Mouse (Mus musculus) lung, postnatal 0 days (tissue): ENCODE data around the gene Lcn2. TPM values are rescaled to one million over a fixed set of nuclear protein-coding genes. Genes with fewer than 3 reads are reported as not detected.

Experiments used
- ATAC-seq: fragments of 200-750 bp; cut with Nextera tagmentation; 2 replicates; pipeline ENCODE4 v1.8.0; 2017; ENCODE audit warnings: moderate library complexity
- DNase-seq: peaks from one replicate; pipeline ENCODE4 v3.0.0-alpha.2; 2016; ENCODE audit warnings: low spot score
- H3K27ac ChIP-seq: fragments of 300-500 bp; sonication (generic); 2 replicates; pipeline ENCODE4 v1.5.1; 2014; ENCODE audit warnings: antibody characterized with exemption, mild to moderate bottlenecking, low read length, mixed read lengths
- H3K27me3 ChIP-seq: fragments of 300-500 bp; sonication (generic); replicated peaks from 2 replicates; pipeline ENCODE4 v1.6.1; 2014; ENCODE audit warnings: low read length, mixed read lengths; ENCODE audit not compliant: insufficient read depth
- H3K36me3 ChIP-seq: fragments of 300-500 bp; sonication (generic); 2 replicates; pipeline ENCODE4 v1.6.1; 2014; ENCODE audit warnings: low read length, mixed read lengths; ENCODE audit not compliant: insufficient read depth
- H3K4me1 ChIP-seq: fragments of 300-500 bp; sonication (generic); 2 replicates; pipeline ENCODE4 v1.6.1; 2014; ENCODE audit warnings: antibody characterized with exemption, low read depth, low read length, mixed read lengths; ENCODE audit not compliant: insufficient read depth
- H3K4me2 ChIP-seq: fragments of 300-500 bp; sonication (generic); replicated peaks from 2 replicates; pipeline ENCODE4 v1.6.1; 2014; ENCODE audit warnings: low read depth, mild to moderate bottlenecking, low read length, moderate library complexity, mixed read lengths
- H3K4me3 ChIP-seq: fragments of 300-500 bp; sonication (generic); 2 replicates; pipeline ENCODE4 v1.5.1; 2014; ENCODE audit warnings: low read depth, low read length
- H3K9ac ChIP-seq: fragments of 300-500 bp; sonication (generic); replicated peaks from 2 replicates; pipeline ENCODE4 v1.6.1; 2014; ENCODE audit warnings: low read depth, mild to moderate bottlenecking
- H3K9me3 ChIP-seq: fragments of 300-500 bp; sonication (generic); 2 replicates; pipeline ENCODE4 v1.6.1; 2016; ENCODE audit warnings: low read length, mixed read lengths
- CTCF ChIP-seq: IDR thresholded peaks from 2 replicates; pipeline ENCODE4 v1.5.1; 2016; ENCODE audit warnings: antibody characterized with exemption, mild to moderate bottlenecking
- EP300 ChIP-seq: IDR thresholded peaks from 2 replicates; pipeline ENCODE4 v1.6.1; 2016; ENCODE audit warnings: antibody characterized with exemption, mild to moderate bottlenecking, control low read depth
- WGBS: fragments of 180-500 bp; shearing (Covaris S2); extraction: QIAGEN DNeasy Blood & Tissue Kit; methylation state at CpG from one replicate; pipeline ENCODE4 v1.1.7; 2014; 5-methylcytosine and 5-hydroxymethylcytosine counted together
- polyA plus RNA-seq: library from polyadenylated mRNA; unstranded; fragments of >200 nt; fragmentation: Nextera tagmentation; extraction: Ambion mirVana; gene quantifications from 2 replicates; pipeline ENCODE4 v1.2.1, GENCODE M21; 2015

Gene Lcn2
- polyA plus RNA-seq, 1 experiment from 2014 or later = 223 TPM

GRCm38 (mm10) chr2:32392063-32392462 lies 4.0 kb upstream of the Lcn2 start:
- TF ChIP-seq EP300 (no peak), CTCF (no peak)
- no peak overlapping the region for H3K4me3 ChIP-seq
- H3K9ac ChIP-seq = no peak overlapping the region
- no peak for ATAC-seq
- H3K36me3 ChIP-seq = no peaks in the 10 kb centered on the region
- WGBS = 63% methylated on average over 5 of the region's 5 CpGs
- no peak overlapping the region for H3K4me2 ChIP-seq
- no peaks in the 10 kb centered on the region for H3K27me3 ChIP-seq
- H3K9me3 ChIP-seq = no peaks in the 10 kb centered on the region
- H3K4me1 ChIP-seq = peaks cover 8% of the 10 kb centered on the region; the same call in 1 of the 2 replicates
- peak overlapping the region; percentile 68 for H3K27ac ChIP-seq
- peak; percentile 53 for DNase-seq

- H3K9ac ChIP-seq = no peak overlapping the region
- H3K4me2 ChIP-seq = no peak overlapping the region
- H3K9me3 ChIP-seq = no peaks in the 10 kb centered on the region
- H3K36me3 ChIP-seq = no peaks in the 10 kb centered on the region
- DNase-seq (peak; percentile 53), ATAC-seq (peak; percentile 8; the same call in 1 of the 2 replicates)
- H3K4me1 ChIP-seq = peaks cover 4% of the 10 kb centered on the region; the same call in 1 of the 2 replicates
- peak overlapping the region; percentile 27 for H3K27ac ChIP-seq
- 54% methylated on average over 8 of the region's 8 CpGs for WGBS
- TF ChIP-seq EP300 = no peak
- TF ChIP-seq CTCF = no peak
- no peak overlapping the region for H3K4me3 ChIP-seq
- no peaks in the 10 kb centered on the region for H3K27me3 ChIP-seq
Measured at GRCm38 (mm10) chr2:32390871-32391270, 2.8 kb upstream of the Lcn2 start.

DNA sequence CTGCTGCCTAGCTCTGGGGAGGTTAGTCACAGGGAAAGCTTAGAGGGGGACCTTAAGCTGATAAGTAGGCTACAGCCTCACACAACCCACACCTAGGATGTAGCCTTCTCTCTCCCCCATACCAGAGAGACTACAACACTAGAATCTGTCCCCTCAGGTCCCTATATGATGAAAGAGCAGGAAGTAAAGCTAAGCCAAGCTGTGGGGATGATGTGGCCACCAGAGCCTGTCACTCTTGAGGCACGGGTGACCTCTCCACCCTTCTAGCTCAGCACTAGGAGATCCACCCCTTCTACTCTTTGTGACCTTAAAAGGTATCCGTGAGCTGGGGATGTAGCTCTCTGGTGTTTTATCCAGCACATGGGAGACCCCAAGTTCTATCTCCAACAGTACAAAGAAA lies 1.1 kb upstream of the Lcn2 start:
- H3K36me3 ChIP-seq = no peaks in the 10 kb centered on the region
- H3K27me3 ChIP-seq = no peaks in the 10 kb centered on the region
- H3K4me3 ChIP-seq = no peak overlapping the region
- ATAC-seq (no peak), DNase-seq (no peak)
- 56% methylated on average over 2 of the region's 2 CpGs for WGBS
- peaks cover 4% of the 10 kb centered on the region; the same call in 1 of the 2 replicates for H3K4me1 ChIP-seq
- H3K27ac ChIP-seq = peak overlapping the region; percentile 1; the same call in 1 of the 2 replicates
- TF ChIP-seq EP300 (no peak), CTCF (no peak)
- no peak overlapping the region for H3K9ac ChIP-seq
- no peaks in the 10 kb centered on the region for H3K9me3 ChIP-seq
- H3K4me2 ChIP-seq = no peak overlapping the region

DNA sequence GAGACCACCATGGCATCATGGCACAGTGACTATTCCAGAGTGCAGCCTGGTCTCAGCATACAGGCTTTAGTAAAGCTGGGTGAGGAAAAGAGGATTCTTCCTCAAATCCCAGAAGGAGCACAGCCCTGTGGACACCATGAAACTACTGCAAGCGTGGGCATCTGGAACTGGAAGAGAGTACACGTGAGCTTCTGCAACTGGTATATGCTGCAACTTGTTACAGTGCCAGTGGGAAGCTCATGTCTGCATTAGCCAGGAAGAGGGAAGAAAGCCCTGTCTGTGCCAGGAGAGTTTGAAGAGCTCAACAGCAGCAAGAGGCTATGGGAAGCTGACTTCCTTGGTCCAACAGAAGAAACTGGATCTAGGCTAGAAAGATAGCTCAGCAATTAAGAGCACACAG lies 5.4 kb downstream of the Lcn2 start:
- H3K36me3 ChIP-seq = 0 out of 2 replicates have a peak, but pooled peaks cover 6% of the 10 kb centered on the region
- peaks cover 11% of the 10 kb centered on the region; the same call in 1 of the 2 replicates for H3K4me1 ChIP-seq
- DNase-seq (no peak), ATAC-seq (no peak)
- no peak overlapping the region for H3K27ac ChIP-seq
- no peak overlapping the region for H3K4me3 ChIP-seq
- no peaks in the 10 kb centered on the region for H3K9me3 ChIP-seq
- 74% methylated on average over 2 of the region's 2 CpGs for WGBS
- H3K27me3 ChIP-seq = no peaks in the 10 kb centered on the region
- TF ChIP-seq CTCF (no peak), EP300 (no peak)
- no peak overlapping the region for H3K4me2 ChIP-seq
- no peak overlapping the region for H3K9ac ChIP-seq

DNA sequence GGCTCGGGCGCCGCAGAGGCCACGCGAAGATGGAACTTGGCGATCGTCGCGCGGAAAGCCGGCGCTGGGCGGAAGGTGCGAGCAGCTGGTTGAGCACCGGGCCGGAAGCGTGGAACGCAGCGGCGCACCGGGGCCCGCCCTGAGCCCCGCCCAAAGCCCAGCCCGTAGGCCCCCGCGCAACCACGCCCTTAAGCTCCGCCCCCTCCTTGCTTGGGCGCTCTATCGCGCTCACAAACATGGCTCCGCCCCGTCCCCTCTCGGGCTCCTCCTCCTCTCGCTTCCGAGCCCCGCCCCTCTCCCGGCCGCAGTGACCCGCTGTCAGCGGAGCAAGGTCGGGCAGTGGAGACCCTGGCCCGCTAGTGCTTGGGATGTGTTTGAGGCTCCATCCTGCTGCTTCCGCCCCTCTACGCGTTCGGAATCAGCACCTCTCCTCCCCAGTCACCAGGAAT lies 6.3 kb downstream of the Lcn2 start, which contains the start of gene 1110008P14Rik:
TSS of gene 1110008P14Rik (minus strand) at position 164 of the 449 bp plus-strand sequence.
- TF ChIP-seq EP300 (no peak), CTCF (no peak)
- no peak within 1 kb of the TSS for H3K27ac ChIP-seq

GRCm38 (mm10) chr2:32381141-32381774 lies 6.8 kb downstream of the Lcn2 start:
- H3K9ac ChIP-seq = peak overlapping the region; percentile 43; the same call in 1 of the 2 replicates
- H3K27ac ChIP-seq = no peak overlapping the region
- no peak for TF ChIP-seq CTCF
- no peak for TF ChIP-seq EP300
- DNase-seq (no peak), ATAC-seq (peak; percentile 48)
- H3K4me1 ChIP-seq = peaks cover 11% of the 10 kb centered on the region; the same call in 1 of the 2 replicates
- peak overlapping the region; percentile 57 for H3K4me3 ChIP-seq
- H3K9me3 ChIP-seq = no peaks in the 10 kb centered on the region
- H3K4me2 ChIP-seq = peak overlapping the region; percentile 99
- no peaks in the 10 kb centered on the region for H3K27me3 ChIP-seq
- H3K36me3 ChIP-seq = peaks cover 6% of the 10 kb centered on the region; the same call in 1 of the 2 replicates
- WGBS = 1% methylated on average over 26 of the region's 27 CpGs

More for the DNA sequence above, 6.3 kb downstream of the Lcn2 start, which contains the start of gene 1110008P14Rik:
- Histone ChIP-seq H3K4me2 (peak within 1 kb of the TSS; percentile 99), H3K9me3 (no peaks in the 10 kb centered on the region), H3K9ac (peak within 1 kb of the TSS; percentile 43; the same call in 1 of the 2 replicates), H3K36me3 (peaks cover 6% of the 10 kb centered on the region; the same call in 1 of the 2 replicates), H3K4me1 (peaks cover 11% of the 10 kb centered on the region; the same call in 1 of the 2 replicates), H3K27me3 (no peaks in the 10 kb centered on the region), H3K4me3 (peak within 1 kb of the TSS; percentile 57)
- peak; percentile 96 for ATAC-seq
- 0% methylated on average over 23 of the region's 47 CpGs for WGBS
- DNase-seq = peak; percentile 97
